Mouse (Mus musculus): ENCODE data around the gene App.

GRCm38 (mm10) chr16:85012172-85012571 is 161.4 kb downstream of the App start:
- TF ChIP-seq MYOD1 (IDR thresholded peaks at IDR 0.05; ENCODE audit: control insufficient read depth in 1 of 3, insufficient read length in 2 of 3, low read depth in 2 of 3) (no peak), TCF12 (IDR thresholded peaks at IDR 0.05; ENCODE audit: insufficient read depth, poor library complexity, severe bottlenecking) (no peak), E2F4 (IDR thresholded peaks at IDR 0.05; ENCODE audit: insufficient read depth) (no peak), MAX (IDR thresholded peaks at IDR 0.05; ENCODE audit: low read depth) (no peak), CEBPB (IDR thresholded peaks at IDR 0.05; ENCODE audit: insufficient read depth, poor library complexity, severe bottlenecking) (no peak), POLR2A (IDR thresholded peaks at IDR 0.05; ENCODE audit: insufficient read length, low read depth) (no peak), SRF (IDR thresholded peaks at IDR 0.05; ENCODE audit: control insufficient read depth, insufficient read length, low read depth) (no peak), REST (IDR thresholded peaks at IDR 0.05; ENCODE audit: insufficient read depth, insufficient read length) (no peak), USF1 (IDR thresholded peaks at IDR 0.05; ENCODE audit: low read depth) (no peak), MYOG (IDR thresholded peaks at IDR 0.05; ENCODE audit: control insufficient read depth in 1 of 3, insufficient read depth in 1 of 3, insufficient read length in 2 of 3, low read depth in 2 of 3) (no peak)

Data from myocyte (in vitro differentiated cells).